In the genomic region with DNA sequence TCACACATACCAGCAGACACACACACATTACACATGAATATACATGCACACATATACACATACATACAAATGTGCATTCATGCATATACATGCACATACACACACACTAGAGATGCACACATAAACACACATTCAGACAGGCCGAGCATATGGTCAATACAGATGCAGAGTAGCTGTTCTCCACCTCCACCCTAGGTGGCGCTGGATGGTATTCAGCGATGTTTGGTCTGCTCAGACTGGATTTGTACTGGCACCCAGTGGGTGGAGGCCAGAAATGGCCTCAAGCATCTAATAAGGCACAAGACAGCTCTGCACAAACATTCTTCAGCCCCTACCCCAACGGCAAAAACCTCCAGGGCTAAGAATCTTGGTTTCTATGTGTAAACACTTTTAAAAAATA, we compare ENCODE assay signal across 12 mouse cellular contexts.
DNase-seq lines count a peak whose midpoint lies in the region; ATAC-seq and TF ChIP-seq lines count a peak whose summit lies in the region.
"Had no signal": no experiment of that assay in that cellular context is flagged by ENCODE, and none has a peak within 500 bp of the region (broad histone marks: within the 10 kb centered on the region; RNA-seq: fewer than 3 reads in every experiment).

No protein-coding gene starts in this region.

- no peak for ATAC-seq in midbrain, embryonic 11.5 days (ENCODE audit: low FRiP score)
- no peak for ATAC-seq in midbrain, embryonic 15.5 days (replicated peaks)

- no peak overlapping the region for H3K4me2 ChIP-seq in midbrain, embryonic 11.5 days
- no peak overlapping the region for H3K4me2 ChIP-seq in midbrain, embryonic 15.5 days
- H3K4me2 ChIP-seq: stomach, embryonic 15.5 days had no signal

- peak; percentile 47 for TF ChIP-seq CTCF in gastrocnemius, adult 2 months (IDR thresholded peaks at IDR 0.05)

- 40% methylated on average over 4 of the region's 4 CpGs for WGBS in midbrain, embryonic 11.5 days
- 39% methylated on average over 4 of the region's 4 CpGs for WGBS in midbrain, embryonic 15.5 days

- intact Hi-C loops in gastrocnemius, adult 2 months (cut with DNase I), result no loop called here
- intact Hi-C loops in gastrocnemius, postnatal 14 days (cut with DNase I; ENCODE audit: low total_unique reads), result loop anchor here (10.0 kb wide), 1 partner anchor 150 kb away; no protein-coding TSS in a partner anchor

- DNase-seq in gastrocnemius, adult 2 months, result peak; percentile 26
- DNase-seq in gastrocnemius, postnatal 14 days, result no peak
- DNase-seq in midbrain, embryonic 11.5 days (ENCODE audit: low spot score, missing footprints), result peak; percentile 87
- DNase-seq in embryo, embryonic 9.5 days (ENCODE audit: extremely low spot score), result peak; percentile 15
- peak; percentile 61 for DNase-seq in retina, embryonic 14.5 days (ENCODE audit: low spot score)
- DNase-seq in cerebellum, postnatal 36 days, result no peak
- no peak for DNase-seq in frontal cortex, postnatal 10 days (ENCODE audit: low spot score in 2 of 2)

- H3K9ac ChIP-seq in midbrain, embryonic 11.5 days (ENCODE audit: low read length), result no peak overlapping the region
- no peak overlapping the region for H3K9ac ChIP-seq in midbrain, embryonic 15.5 days
- H3K9ac ChIP-seq: stomach, embryonic 15.5 days had no signal

- H3K36me3 ChIP-seq in midbrain, embryonic 11.5 days (ENCODE audit: control insufficient read depth, insufficient read depth, low read length), result no peaks in the 10 kb centered on the region
- H3K36me3 ChIP-seq in midbrain, embryonic 15.5 days (replicated peaks), result no peaks in the 10 kb centered on the region
- H3K36me3 ChIP-seq: G1E; stomach, embryonic 15.5 days had no signal

- H3K27me3 ChIP-seq in midbrain, embryonic 11.5 days (ENCODE audit: control insufficient read depth, insufficient read depth, low read length), result no peaks in the 10 kb centered on the region
- H3K27me3 ChIP-seq in midbrain, embryonic 15.5 days (replicated peaks), result no peaks in the 10 kb centered on the region
- H3K27me3 ChIP-seq: megakaryocyte, embryonic 14.5 days; stomach, embryonic 15.5 days had no signal

- no peak overlapping the region for H3K27ac ChIP-seq in gastrocnemius, adult 2 months
- no peak overlapping the region for H3K27ac ChIP-seq in midbrain, embryonic 11.5 days (ENCODE audit: low read depth, low read length)
- H3K27ac ChIP-seq in midbrain, embryonic 15.5 days, result no peak overlapping the region
- H3K27ac ChIP-seq: stomach, embryonic 15.5 days had no signal

- no peaks in the 10 kb centered on the region for H3K9me3 ChIP-seq in midbrain, embryonic 11.5 days (ENCODE audit: control insufficient read depth, low read length)
- H3K9me3 ChIP-seq in midbrain, embryonic 15.5 days, result no peaks in the 10 kb centered on the region
- H3K9me3 ChIP-seq: stomach, embryonic 15.5 days had no signal

- H3K4me3 ChIP-seq in gastrocnemius, adult 2 months, result no peak overlapping the region
- no peak overlapping the region for H3K4me3 ChIP-seq in midbrain, embryonic 11.5 days (ENCODE audit: low read depth, low read length)
- H3K4me3 ChIP-seq in midbrain, embryonic 15.5 days, result no peak overlapping the region
- H3K4me3 ChIP-seq: erythroblast, embryonic 14.5 days; megakaryocyte, embryonic 14.5 days; stomach, embryonic 15.5 days had no signal

- no peaks in the 10 kb centered on the region for H3K4me1 ChIP-seq in midbrain, embryonic 11.5 days (ENCODE audit: control insufficient read depth, insufficient read depth, low read length)
- H3K4me1 ChIP-seq in midbrain, embryonic 15.5 days, result no peaks in the 10 kb centered on the region
- H3K4me1 ChIP-seq: megakaryocyte, embryonic 14.5 days; stomach, embryonic 15.5 days had no signal

Comparison
In these comparisons a context has a peak if more than half of its experiments do, and no peak if none do; other contexts are left out.
1. DNase-seq: peak in gastrocnemius, adult 2 months (single experiment), midbrain, embryonic 11.5 days (single experiment), embryo, embryonic 9.5 days (single experiment) and retina, embryonic 14.5 days (single experiment); none in gastrocnemius, postnatal 14 days (single experiment), cerebellum, postnatal 36 days (0 of 2) and frontal cortex, postnatal 10 days (0 of 2).